Mouse (Mus musculus) hindlimb bud, embryonic 11.5 days (tissue): ENCODE measurements at regions not wholly inside any gene's neighbourhood (a gene's known extent, or its start where the extent isn't known, plus 50 kb on each side); places are given as distances from the start of the nearest gene placed in this dataset.

Experiments
- DNase-seq: peaks from one replicate; pipeline ENCODE4 v3.0.0-alpha.2; 2012; ENCODE audit warnings: low read depth, low spot score; ENCODE audit errors: extremely low spot score

DNA sequence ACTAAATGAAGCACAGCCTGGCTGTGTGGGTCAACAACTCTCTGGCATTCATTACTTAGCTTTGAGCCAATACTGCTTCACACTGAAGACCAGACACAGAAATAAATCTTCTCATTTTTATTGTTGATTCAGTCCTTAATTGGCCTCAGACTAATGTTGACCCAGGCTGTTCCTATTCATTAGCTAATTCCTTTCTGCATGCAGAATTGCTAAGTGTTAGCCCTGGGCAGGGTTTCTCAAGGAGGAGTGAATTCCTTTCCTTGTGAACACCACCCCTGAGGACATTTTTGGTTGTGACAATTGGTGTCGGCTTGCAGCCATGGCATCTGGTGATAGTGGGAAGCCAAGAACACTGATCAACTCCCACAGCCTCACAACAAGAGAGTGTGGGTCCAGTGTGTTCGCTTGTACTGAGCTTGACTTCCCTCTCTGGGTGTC lies 179.5 kb downstream of the Cavin4 start:
- DNase-seq, result peak; percentile 10

DNA sequence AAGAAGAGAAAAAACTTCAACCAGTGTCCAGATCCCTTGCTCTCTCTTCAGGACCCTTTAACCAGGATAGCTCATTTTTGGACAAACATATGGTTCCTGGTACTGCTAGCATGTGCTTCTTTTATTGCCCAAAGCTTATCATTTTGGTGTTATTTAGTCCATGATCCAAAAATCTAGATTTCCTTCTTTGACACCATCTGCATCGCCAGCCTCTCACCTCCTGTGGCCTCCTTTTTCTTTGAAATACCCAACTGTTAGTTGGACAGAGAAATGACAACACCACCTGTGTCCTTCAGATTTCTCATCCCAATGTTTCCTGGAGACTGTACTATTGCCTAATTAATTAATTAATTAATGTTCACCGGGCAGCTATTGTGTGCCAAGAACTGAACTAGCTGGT lies 188.0 kb upstream of the Plppr1 start:
- no peak for DNase-seq

DNA sequence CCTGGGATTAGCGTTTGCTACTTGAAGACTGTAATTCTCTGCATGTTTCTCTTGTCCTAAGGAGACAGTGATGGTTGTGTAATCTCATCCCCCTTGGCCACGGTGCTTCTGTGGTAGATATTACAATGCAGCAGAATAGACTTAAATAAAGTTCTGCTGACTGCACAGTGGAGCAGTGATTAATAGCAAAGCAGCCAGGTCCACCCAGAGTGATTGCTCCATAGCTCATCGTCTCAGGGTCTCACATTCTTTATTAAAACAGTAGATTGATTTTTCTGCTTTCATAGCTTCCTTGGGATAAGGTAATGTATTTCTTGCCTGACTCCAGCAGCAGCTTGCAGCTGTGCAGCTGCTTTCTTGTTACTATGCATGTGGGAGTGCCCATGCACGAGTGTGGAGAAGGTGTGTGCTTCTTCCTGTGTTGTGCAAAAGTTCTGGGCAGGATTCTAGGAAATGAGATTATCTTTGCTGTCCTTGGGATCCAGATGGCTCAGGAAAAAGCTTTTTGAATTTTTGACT lies 169.9 kb upstream of the Plppr1 start:
- DNase-seq, result no peak

DNA sequence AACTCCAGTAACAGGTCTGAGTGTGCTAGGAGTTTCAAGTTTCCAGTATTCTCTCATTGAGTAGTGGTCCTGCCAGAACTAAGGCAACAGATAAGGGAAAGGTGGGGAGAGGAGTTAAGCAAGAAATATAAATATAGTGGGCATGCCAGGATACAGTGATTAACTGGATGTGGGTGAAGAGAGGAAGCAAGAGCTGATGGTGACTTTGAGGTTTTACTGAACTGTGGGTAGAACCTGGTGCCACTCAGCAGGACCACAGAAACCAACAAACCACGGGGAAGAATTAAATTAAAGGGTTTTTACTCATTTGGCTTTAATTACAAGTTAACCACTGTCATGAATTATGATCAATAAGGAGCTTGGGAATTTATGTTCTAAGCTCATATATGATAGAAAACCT lies 154.5 kb upstream of the Plppr1 start:
- no peak for DNase-seq

DNA sequence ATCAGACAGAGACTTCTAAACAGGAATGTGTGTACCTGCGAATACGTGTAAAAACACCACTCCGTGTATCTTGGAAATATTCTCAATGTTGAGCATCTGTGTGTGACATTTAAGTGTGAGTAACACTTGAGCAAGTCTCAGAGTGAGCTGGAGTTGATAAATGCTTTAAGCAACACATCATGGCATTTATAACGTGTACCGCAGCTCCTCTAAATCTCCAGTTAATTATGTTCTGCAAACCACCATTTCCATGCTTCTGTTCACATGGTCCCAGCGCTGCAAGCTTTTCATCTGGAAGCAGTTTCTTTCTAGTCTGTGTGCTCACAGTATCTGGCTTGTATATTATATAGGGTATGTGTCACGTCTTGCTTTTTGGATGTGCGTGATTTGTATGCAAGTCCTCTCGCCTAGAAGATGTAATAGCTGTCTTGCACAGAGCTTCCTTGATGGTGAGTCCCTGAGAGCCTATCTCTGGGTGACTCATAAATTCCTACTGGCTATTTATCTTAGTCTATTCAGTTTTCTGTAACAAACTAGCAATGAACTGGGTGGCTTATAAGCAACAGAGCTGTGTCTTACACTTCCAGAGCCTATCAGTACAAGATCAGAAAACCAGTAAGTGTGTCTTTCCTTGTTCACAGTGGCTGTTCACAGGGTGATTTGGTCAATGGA lies 153.7 kb upstream of the Plppr1 start:
- DNase-seq, result peak; percentile 61

DNA sequence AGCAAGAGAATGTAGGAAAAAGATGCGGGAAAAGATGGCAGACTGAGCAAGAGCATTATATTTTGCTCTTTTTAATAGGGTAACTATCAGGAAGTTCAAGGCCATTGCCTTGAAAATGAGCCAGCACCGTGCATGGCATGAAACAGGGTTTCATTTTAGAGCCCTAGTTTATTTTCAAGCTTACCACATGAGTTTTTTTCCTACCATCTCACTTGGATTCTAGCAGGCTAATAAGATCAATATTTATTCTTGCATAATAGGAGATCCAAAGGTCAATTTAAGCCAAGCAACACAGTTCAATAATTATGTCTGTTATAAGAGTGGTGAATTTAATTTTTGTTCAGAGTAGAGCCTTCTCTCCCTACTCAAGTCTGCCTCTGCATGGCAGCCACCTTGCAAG lies 149.9 kb upstream of the Plppr1 start:
- no peak for DNase-seq

DNA sequence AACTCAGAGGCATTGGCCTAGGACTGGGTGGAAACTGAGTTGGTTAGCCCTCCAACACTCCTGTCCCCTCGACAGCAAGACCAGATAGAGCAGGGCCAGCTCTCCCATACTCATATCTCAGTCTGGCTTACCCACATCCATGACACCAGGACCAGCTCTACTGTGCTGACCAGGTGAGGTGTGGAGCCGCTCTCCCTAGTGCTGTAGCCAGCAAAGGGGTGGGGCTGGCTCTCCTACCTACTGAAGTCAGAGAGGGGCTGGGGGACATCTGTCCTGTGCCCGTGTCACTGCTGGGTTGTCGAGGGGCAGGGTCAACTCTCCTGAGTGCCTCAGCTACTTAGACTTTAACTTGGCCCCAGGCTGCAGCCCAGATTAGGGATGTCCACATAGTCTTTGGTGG lies 145.8 kb upstream of the Plppr1 start:
- DNase-seq, result no peak

DNA sequence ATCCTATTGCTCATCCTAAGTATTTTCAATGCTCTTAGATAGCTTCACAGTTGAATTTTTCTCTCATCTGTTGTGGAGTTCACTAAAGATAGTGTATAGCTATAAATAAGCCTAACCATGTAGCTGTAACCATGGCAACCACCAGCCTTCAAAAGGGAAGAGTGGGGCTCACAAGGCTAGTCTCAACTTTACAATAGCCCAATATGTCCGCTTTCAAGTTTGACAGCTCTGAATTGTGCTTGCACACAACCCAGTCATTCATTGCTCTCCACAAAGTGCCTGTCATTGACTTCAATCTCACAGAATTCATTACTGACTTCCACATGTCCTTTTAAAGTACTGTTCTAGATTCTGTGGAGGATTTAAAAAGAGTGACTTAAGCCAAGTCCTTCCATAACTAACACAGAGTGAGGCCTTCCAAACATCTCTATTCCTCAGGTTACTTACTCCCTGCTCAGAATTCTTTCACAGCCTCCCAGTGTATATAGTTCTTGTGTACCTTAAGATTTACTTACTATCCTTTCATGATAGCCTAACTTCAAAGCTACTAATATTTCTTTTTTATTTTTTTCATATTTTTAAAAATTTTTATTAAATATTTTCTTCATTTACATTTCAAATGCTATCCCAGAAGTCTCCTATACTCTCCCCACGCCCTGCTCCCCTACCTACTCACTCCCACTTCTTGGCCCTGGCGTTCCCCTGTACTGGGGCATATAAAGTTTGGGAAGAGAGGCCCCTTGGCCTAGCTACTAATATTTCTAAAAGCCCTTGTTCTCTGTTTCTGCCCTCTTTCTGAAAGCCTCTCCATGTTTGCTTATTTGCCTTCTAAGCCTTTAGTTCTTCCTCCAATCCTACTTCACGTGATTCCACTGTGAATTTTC lies 134.3 kb upstream of the Plppr1 start:
- no peak for DNase-seq

DNA sequence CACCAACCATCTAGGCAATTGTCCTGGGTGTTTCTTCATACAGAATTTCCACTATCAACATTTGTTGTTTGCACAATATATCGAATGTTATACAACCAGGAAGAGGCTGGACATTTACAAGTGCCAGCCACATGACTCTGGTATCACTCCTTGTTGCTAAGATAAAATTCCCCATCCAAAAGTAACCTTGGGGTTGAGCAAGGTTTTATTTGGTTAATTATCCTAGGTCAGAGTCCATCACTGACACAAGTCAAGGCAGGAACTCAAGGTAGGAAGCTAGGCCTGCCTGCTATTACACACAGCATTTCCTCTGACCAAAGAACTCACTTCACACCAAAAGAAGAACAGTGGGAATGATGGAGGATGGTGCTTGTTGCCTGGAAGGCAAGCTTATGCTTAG lies 120.7 kb upstream of the Plppr1 start:
- no peak for DNase-seq

DNA sequence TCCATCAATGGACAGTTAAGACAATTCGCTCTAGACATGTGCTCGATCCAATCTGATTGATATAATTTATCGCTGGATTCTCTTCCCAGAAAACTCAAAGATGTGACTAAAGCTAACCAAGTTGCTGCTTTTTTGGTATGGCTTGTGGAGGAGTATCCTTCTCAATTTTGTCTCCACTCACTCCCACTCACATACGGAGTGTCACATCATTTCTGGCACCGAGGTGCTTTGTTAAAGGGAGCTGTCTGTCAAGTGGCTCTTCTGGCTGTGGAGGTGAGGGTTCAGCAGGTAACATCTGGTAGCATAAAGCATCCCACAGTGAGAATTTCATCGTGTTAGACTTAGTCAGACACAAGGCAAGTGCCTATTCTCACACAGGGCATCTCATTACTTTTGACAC lies 120.2 kb upstream of the Plppr1 start:
- DNase-seq, result no peak

DNA sequence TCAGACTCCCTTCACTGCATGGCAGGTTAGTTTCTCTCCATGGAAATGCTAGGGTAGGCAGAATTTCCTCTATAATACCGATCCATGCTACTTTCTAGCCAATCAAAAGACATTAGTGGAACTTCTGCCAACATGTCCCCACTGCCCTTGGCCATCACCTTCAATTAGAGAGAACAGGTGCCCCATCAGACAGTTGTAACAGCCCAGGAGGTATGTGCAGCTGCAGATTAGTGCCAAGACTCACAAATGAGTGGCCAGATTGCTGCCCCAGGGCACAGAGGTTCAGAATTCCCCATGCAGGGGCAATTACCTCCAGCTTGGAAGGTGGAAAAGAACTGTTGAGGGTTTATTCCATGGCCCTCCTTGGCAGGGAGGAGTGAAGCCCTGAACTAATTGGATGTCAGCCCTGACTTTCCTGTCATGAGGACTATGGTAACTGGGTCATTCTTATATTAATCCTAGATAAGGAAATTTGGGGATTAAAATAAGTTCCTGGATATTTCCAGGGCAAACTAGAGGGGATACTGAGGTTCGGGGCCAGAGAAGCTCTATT lies 113.7 kb upstream of the Plppr1 start:
- no peak for DNase-seq

DNA sequence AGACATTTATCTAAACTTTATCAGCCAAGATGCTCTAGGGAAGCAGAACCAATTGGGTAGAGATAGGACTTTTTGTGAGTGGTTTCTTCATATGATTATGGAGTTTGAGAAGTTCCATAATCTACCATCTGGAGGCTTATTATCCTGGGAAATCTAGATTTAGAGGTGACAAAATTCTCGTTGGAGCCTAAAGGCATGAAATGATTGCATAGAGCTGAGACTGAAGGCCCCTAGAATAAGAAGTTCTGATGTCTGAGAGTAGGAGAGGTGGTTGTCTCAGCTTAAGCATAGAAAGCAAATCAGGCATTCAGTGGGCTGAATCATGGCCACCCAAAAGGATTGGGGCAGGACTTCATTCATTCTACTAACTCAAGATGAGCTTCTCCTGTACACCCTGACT lies 106.1 kb upstream of the Plppr1 start:
- no peak for DNase-seq

DNA sequence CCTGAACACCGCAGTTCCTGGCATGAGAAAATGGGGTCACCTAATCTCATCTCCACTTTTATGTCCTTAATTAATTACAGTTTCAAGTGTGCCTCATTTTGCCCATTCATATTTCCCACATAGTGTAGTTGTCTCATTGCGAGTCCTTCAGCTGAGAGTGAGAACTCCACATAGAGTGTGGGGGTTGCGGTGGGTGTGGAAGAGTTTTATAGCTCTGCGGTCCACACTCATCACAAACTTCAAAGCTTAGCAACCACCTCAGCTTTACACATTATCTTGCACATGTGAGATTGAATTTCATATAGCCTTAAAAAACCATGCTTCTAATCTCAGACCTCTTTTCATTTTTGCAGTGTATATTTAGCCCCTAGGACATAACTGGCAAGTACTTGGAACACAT lies 83.3 kb upstream of the Plppr1 start:
- DNase-seq, result no peak

DNA sequence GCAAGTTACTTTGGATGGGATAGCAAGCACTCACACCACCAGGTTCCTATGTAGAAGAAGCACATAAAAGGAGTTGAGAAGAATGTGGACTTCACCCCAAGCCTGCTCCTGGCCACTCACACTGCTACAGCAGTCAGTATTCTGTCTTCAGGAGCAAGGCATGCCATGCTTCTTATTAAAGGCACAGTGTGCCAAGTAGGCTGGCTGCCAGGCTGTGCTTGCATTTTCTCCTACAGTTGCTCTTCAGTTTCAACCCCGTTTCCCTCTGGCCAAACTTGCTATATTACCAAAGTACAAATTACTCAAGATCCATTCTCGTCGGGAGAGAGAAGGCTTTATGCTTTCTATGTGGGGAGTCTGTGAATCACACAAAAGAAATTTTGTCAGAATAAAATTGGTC lies 67.1 kb upstream of the Plppr1 start:
- DNase-seq, result no peak
